Mouse (Mus musculus): Measurements from ENCODE around the gene Col5a3.

DNA sequence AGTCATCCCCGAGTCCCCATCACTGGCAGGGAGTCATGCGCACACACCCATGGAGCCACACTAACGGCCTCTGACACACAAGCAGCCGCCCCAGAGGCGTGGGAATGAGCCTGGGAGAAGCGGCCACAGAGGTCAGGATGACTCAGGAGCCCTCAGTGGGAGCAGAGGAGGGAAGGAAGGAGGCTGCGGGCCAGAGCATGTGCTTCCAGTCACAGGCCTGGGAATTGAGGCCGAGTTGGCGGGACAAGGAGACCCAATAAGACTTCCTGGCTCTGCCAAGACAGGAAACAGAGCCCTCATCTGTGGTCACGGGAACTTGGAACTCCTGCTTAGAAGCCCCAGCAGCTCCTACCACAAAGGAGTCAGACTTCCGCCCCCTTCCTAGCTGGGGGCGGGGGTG lies 54.1 kb downstream of the Col5a3 start:
- TF ChIP-seq POLR2A (IDR thresholded peaks at IDR 0.05; ENCODE audit: low read depth, low read length) (no peak), CTCF (IDR thresholded peaks at IDR 0.05; ENCODE audit: extremely low read depth, insufficient read depth, insufficient read length, insufficient replicate concordance) (no peak)
